Mouse (Mus musculus) neural tube, embryonic 14.5 days (tissue): ENCODE measurements around the gene Ncapg. TPM values are rescaled to one million over a fixed set of nuclear protein-coding genes. Genes with fewer than 3 reads are reported as not detected.

Experiments
- ATAC-seq: fragments of 200-750 bp; cut with Nextera tagmentation; 2 replicates; pipeline ENCODE4 v1.8.0; 2017; ENCODE audit warnings: low read depth, mild to moderate bottlenecking, moderate TSS enrichment, moderate library complexity
- H3K27ac ChIP-seq: fragments of 300-500 bp; sonication (generic); 2 replicates; pipeline ENCODE4 v1.5.1; 2014; ENCODE audit warnings: low read depth, mild to moderate bottlenecking, control low read depth, low read length, moderate library complexity, mixed read lengths
- H3K27me3 ChIP-seq: fragments of 300-500 bp; sonication (generic); 2 replicates; pipeline ENCODE4 v1.6.1; 2014; ENCODE audit warnings: low read length; ENCODE audit not compliant: control insufficient read depth, insufficient read depth
- H3K36me3 ChIP-seq: fragments of 300-500 bp; sonication (generic); 2 replicates; pipeline ENCODE4 v1.6.1; 2014; ENCODE audit warnings: low read length, mixed read lengths; ENCODE audit not compliant: control insufficient read depth, insufficient read depth
- H3K4me1 ChIP-seq: fragments of 300-500 bp; sonication (generic); 2 replicates; pipeline ENCODE4 v1.6.1; 2014; ENCODE audit warnings: low read length; ENCODE audit not compliant: control insufficient read depth, insufficient read depth
- H3K4me2 ChIP-seq: fragments of 300-500 bp; sonication (generic); 2 replicates; pipeline ENCODE4 v1.6.1; 2014; ENCODE audit warnings: mild to moderate bottlenecking, low read depth, low read length, control low read depth
- H3K4me3 ChIP-seq: fragments of 300-500 bp; sonication (generic); 2 replicates; pipeline ENCODE4 v1.5.1; 2014; ENCODE audit warnings: low read depth, low read length, control low read depth, mixed read lengths
- H3K9ac ChIP-seq: fragments of 300-500 bp; sonication (generic); replicated peaks from 2 replicates; pipeline ENCODE4 v1.6.1; 2014; ENCODE audit warnings: low read depth, mild to moderate bottlenecking, control low read depth, low read length, mixed read lengths
- H3K9me3 ChIP-seq: fragments of 300-500 bp; sonication (generic); 2 replicates; pipeline ENCODE4 v1.6.1; 2016; ENCODE audit warnings: low read length; ENCODE audit not compliant: control insufficient read depth
- WGBS: fragments of 180-500 bp; shearing (Covaris S2); extraction: QIAGEN DNeasy Blood & Tissue Kit; methylation state at CpG from one replicate; pipeline ENCODE4 v1.1.7; 2014; 5-methylcytosine and 5-hydroxymethylcytosine counted together
- polyA plus RNA-seq: library from polyadenylated mRNA; unstranded; fragments of >200 nt; fragmentation: Nextera tagmentation; extraction: Ambion mirVana; gene quantifications from 2 replicates; pipeline ENCODE4 v1.2.1, GENCODE M21; 2014

The Ncapg gene
- polyA plus RNA-seq, 1 experiment from 2014 or later = 3.5 TPM

DNA sequence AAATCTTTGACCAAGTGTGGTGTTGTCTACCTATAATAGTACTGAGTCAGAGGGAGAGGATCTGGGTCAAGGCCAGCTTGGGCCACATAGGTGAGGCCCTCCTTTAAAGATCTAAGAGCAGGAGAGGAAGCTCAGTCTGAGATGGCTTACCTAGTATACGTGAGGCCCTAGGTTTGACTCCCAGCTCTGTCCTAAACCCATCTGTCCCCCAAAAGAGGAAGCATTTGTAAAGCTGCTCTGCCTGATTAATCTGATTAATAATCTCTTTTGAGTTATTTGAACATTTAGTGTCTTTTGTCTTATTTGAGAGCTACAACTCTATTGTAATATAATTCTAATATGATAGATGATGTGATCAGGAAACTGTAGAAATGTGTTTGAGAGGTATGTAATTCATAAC lies 13.7 kb downstream of the Ncapg start:
- ATAC-seq = no peak
- Histone ChIP-seq H3K4me3 (no peak overlapping the region), H3K27me3 (no peaks in the 10 kb centered on the region), H3K4me2 (no peak overlapping the region), H3K9ac (no peak overlapping the region), H3K36me3 (no peaks in the 10 kb centered on the region), H3K4me1 (no peaks in the 10 kb centered on the region), H3K9me3 (no peaks in the 10 kb centered on the region), H3K27ac (no peak overlapping the region)
- 89% methylated on average over 1 of the region's 1 CpGs for WGBS

- no peak overlapping the region for H3K9ac ChIP-seq
- H3K9me3 ChIP-seq = no peaks in the 10 kb centered on the region
- WGBS = 98% methylated on average over 2 of the region's 2 CpGs
- H3K4me3 ChIP-seq = no peak overlapping the region
- H3K27me3 ChIP-seq = no peaks in the 10 kb centered on the region
- no peaks in the 10 kb centered on the region for H3K36me3 ChIP-seq
- H3K4me2 ChIP-seq = no peak overlapping the region
- H3K4me1 ChIP-seq = no peaks in the 10 kb centered on the region
- ATAC-seq = no peak
- no peak overlapping the region for H3K27ac ChIP-seq
These were observed 15.5 kb downstream of the Ncapg start for GRCm38 (mm10) chr5:45685243-45685642.

- Histone ChIP-seq H3K27me3 (no peaks in the 10 kb centered on the region), H3K36me3 (no peaks in the 10 kb centered on the region), H3K9me3 (no peaks in the 10 kb centered on the region), H3K4me1 (no peaks in the 10 kb centered on the region), H3K4me2 (no peak overlapping the region), H3K9ac (no peak overlapping the region), H3K27ac (no peak overlapping the region), H3K4me3 (no peak overlapping the region)
- WGBS = 97% methylated on average over 3 of the region's 3 CpGs
- ATAC-seq = no peak
These were observed 16.5 kb downstream of the Ncapg start for GRCm38 (mm10) chr5:45686223-45686622.

- Histone ChIP-seq H3K9me3 (no peaks in the 10 kb centered on the region), H3K27ac (no peak overlapping the region), H3K4me2 (no peak overlapping the region), H3K36me3 (no peaks in the 10 kb centered on the region), H3K27me3 (no peaks in the 10 kb centered on the region), H3K4me3 (no peak overlapping the region), H3K9ac (no peak overlapping the region), H3K4me1 (no peaks in the 10 kb centered on the region)
- no peak for ATAC-seq
- WGBS = 84% methylated on average over 4 of the region's 4 CpGs
These were observed 19.4 kb downstream of the Ncapg start for GRCm38 (mm10) chr5:45689152-45689551.

GRCm38 (mm10) chr5:45690802-45691201 lies 21.1 kb downstream of the Ncapg start:
- Histone ChIP-seq H3K36me3 (no peaks in the 10 kb centered on the region), H3K27ac (no peak overlapping the region), H3K27me3 (no peaks in the 10 kb centered on the region), H3K9ac (no peak overlapping the region), H3K9me3 (no peaks in the 10 kb centered on the region), H3K4me2 (no peak overlapping the region), H3K4me1 (no peaks in the 10 kb centered on the region), H3K4me3 (no peak overlapping the region)
- WGBS = 83% methylated on average over 2 of the region's 2 CpGs
- no peak for ATAC-seq

DNA sequence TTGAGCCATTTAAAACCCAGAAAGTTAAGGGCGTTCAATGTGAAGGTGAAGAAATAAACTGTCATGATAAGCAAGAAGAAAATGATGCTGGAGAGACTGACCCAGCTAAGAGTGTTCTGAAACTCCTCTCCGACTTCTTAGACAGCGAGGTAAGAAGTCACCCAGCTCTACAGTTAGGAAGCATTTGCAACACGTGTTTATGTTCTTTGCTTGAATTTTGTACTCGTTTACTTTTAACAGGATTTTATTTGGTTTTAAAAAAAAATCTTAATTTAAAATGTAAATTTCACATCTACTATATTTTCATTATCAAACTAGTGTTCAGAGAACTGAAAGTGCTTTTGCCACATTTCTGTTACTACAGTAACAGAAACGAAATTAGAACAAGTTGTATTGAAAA lies 22.0 kb downstream of the Ncapg start:
- ATAC-seq = no peak
- 90% methylated on average over 6 of the region's 6 CpGs for WGBS
- H3K4me3 ChIP-seq = no peak overlapping the region

DNA sequence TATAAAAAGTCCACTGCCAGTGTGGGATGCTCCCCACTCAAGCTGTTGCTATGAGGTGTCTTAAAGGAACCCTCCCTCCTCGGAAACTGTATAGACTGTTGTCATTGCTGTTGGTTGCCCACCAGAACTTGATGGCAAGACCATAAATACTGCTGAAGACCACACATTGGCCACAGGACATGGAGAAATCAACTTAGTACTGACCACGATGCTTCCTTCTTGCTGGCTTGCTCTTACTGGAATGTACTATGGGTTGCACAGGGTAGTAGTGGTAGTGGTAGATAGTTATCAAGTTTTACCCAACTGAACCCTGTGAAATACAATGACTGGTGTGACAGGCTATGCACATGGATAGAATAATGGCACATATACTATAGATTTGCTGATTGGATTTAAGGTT lies 37.1 kb downstream of the Ncapg start:
- H3K27ac ChIP-seq = no peak overlapping the region
- 0 out of 2 replicates have a peak, but pooled peaks cover 3% of the 10 kb centered on the region for H3K36me3 ChIP-seq
- H3K4me3 ChIP-seq = no peak overlapping the region
- no peaks in the 10 kb centered on the region for H3K27me3 ChIP-seq
- no peak overlapping the region for H3K4me2 ChIP-seq
- WGBS = 90% methylated on average over 2 of the region's 2 CpGs
- no peak overlapping the region for H3K9ac ChIP-seq
- ATAC-seq = no peak
- H3K4me1 ChIP-seq = no peaks in the 10 kb centered on the region
- no peaks in the 10 kb centered on the region for H3K9me3 ChIP-seq

More for the DNA sequence above, 22.0 kb downstream of the Ncapg start:
- Histone ChIP-seq H3K27me3 (no peaks in the 10 kb centered on the region), H3K9ac (no peak overlapping the region), H3K9me3 (no peaks in the 10 kb centered on the region), H3K36me3 (no peaks in the 10 kb centered on the region), H3K4me1 (no peaks in the 10 kb centered on the region), H3K27ac (no peak overlapping the region), H3K4me2 (no peak overlapping the region)

GRCm38 (mm10) chr5:45709653-45710052 lies 39.9 kb downstream of the Ncapg start:
- WGBS = 93% methylated on average over 2 of the region's 2 CpGs
- Histone ChIP-seq H3K27ac (no peak overlapping the region), H3K4me3 (no peak overlapping the region), H3K4me1 (no peaks in the 10 kb centered on the region), H3K9ac (no peak overlapping the region), H3K27me3 (no peaks in the 10 kb centered on the region), H3K9me3 (no peaks in the 10 kb centered on the region), H3K4me2 (no peak overlapping the region), H3K36me3 (0 out of 2 replicates have a peak, but pooled peaks cover 3% of the 10 kb centered on the region)
- no peak for ATAC-seq

DNA sequence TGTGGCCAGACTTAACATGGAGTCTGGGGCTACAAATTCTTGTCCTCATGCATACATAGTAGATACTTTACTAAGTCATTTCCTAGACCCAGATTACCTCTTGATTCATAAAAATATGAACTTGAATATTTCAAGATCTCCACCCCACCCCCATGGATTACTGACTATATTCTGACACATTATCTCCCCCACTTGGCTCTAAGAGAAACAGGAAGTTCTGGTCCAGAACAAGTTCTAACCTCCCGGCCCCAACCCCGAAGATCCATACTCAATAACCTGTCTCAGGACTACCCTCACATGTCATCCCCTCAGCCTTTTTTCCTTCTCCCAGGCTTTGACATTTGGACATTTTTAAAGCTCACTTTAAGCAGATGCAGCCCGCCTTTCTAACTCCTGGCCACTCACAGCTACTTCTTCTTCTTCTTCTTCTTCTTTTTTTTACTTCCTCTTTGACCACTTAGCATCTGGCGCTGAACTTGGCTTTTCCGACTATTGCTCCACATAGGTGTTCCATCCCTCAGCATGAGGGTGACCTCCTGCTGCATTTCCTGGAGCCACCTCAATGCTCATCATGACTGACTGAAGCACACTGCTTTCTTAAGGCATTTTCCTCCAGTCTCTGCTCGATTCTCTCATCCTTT lies 49.2 kb downstream of the Ncapg start:
- Histone ChIP-seq H3K4me1 (no peaks in the 10 kb centered on the region), H3K4me2 (no peak overlapping the region), H3K4me3 (no peak overlapping the region), H3K9ac (no peak overlapping the region), H3K36me3 (no peaks in the 10 kb centered on the region), H3K27me3 (no peaks in the 10 kb centered on the region), H3K9me3 (no peaks in the 10 kb centered on the region), H3K27ac (no peak overlapping the region)
- no peak for ATAC-seq
- 91% methylated on average over 6 of the region's 6 CpGs for WGBS
